Mouse (Mus musculus) heart, adult 18-20 months (tissue): ENCODE results near the gene Dip2c. TPM values are rescaled to one million over a fixed set of nuclear protein-coding genes. Genes with fewer than 3 reads are reported as not detected.

Experiments
- DNase-seq, 2 experiments: peaks; one replicate each; pipeline ENCODE4 v3.0.0; 2021 to 2022; ENCODE audit warnings: mixed read lengths in 1 of 2
- total RNA-seq, 2 experiments: library from RNA; stranded (reverse); gene quantifications; 2 replicates each; pipeline ENCODE4 v1.2.3; 2021

The Dip2c gene
- total RNA-seq, 2 experiments from 2014 or later: 41.0 to 43.2 TPM

GRCm38 (mm10) chr13:9669246-9669645 lies 392.9 kb downstream of the Dip2c start:
- no peak for DNase-seq

GRCm38 (mm10) chr13:9674126-9674525 lies 397.8 kb downstream of the Dip2c start:
- DNase-seq: no peak

- DNase-seq: no peak
These were observed 405.2 kb downstream of the Dip2c start for GRCm38 (mm10) chr13:9681492-9681891.

- DNase-seq: no peak
These were observed 407.0 kb downstream of the Dip2c start for GRCm38 (mm10) chr13:9683280-9683679.

GRCm38 (mm10) chr13:9684153-9684923 lies 408.0 kb downstream of the Dip2c start:
- DNase-seq: no peak

- no peak for DNase-seq
These were observed 409.9 kb downstream of the Dip2c start for GRCm38 (mm10) chr13:9686261-9686660.

GRCm38 (mm10) chr13:9686765-9687164 lies 410.4 kb downstream of the Dip2c start:
- DNase-seq: no peak

- DNase-seq: no peak
These were observed 413.0 kb downstream of the Dip2c start for GRCm38 (mm10) chr13:9689366-9689765.

GRCm38 (mm10) chr13:9692876-9693275 lies 416.5 kb downstream of the Dip2c start:
- no peak for DNase-seq

GRCm38 (mm10) chr13:9694651-9695050 lies 418.3 kb downstream of the Dip2c start:
- no peak for DNase-seq

GRCm38 (mm10) chr13:9695403-9695802 lies 419.1 kb downstream of the Dip2c start:
- DNase-seq: no peak

GRCm38 (mm10) chr13:9695809-9696208 lies 419.5 kb downstream of the Dip2c start:
- DNase-seq: peak; percentile 50 to 73

- DNase-seq: no peak
These were observed 421.0 kb downstream of the Dip2c start for GRCm38 (mm10) chr13:9697340-9697739.

- DNase-seq: no peak
These were observed 426.4 kb downstream of the Dip2c start for GRCm38 (mm10) chr13:9702615-9703235.

GRCm38 (mm10) chr13:9706720-9707119 lies 430.4 kb downstream of the Dip2c start:
- no peak for DNase-seq

GRCm38 (mm10) chr13:9708433-9709240 lies 432.3 kb downstream of the Dip2c start:
- no peak for DNase-seq

GRCm38 (mm10) chr13:9712409-9712808 lies 436.1 kb downstream of the Dip2c start:
- no peak for DNase-seq

GRCm38 (mm10) chr13:9712971-9713370 lies 436.6 kb downstream of the Dip2c start:
- no peak for DNase-seq

- no peak for DNase-seq
These were observed 437.3 kb downstream of the Dip2c start for GRCm38 (mm10) chr13:9713462-9714134.

- no peak for DNase-seq
These were observed 438.9 kb downstream of the Dip2c start for GRCm38 (mm10) chr13:9715224-9715623.
